Mouse (Mus musculus): ENCODE data around the gene Cacna2d4. TPM values are rescaled to one million over a fixed set of nuclear protein-coding genes. Genes with fewer than 3 reads are reported as not detected.
A peak's percentile ranks its signal among the peaks of the same experiment; 100 is the strongest.

The Cacna2d4 gene
- polyA plus RNA-seq, 1 experiment from 2014 or later: not detected

DNA sequence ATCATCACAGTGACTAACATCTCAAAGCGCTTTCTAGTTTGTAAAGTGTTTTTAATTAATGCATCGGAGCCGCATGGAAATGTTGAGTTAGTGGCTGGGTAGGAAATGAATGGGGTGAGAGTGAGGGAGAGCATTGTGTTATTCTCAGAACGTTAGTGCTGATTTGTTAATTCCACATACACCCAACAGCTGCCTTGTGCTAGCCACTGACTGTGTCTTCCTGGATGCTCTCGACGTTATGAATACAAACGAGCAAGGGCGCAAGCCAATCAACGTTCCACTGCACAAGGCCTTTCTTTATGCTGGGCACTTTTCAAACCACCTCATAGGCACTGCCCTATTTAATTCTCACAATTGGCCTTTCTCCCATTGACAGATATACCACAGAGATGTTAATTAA is 82.4 kb downstream of the Cacna2d4 start:
- Histone ChIP-seq H3K9ac (replicated peaks; ENCODE audit: low read length) (no peak overlapping the region), H3K27ac (ENCODE audit: low read length) (no peak overlapping the region), H3K4me3 (ENCODE audit: low read length) (no peak overlapping the region), H3K4me1 (ENCODE audit: insufficient read depth, low read length) (no peaks in the 10 kb centered on the region), H3K36me3 (ENCODE audit: insufficient read depth, low read length) (no peaks in the 10 kb centered on the region), H3K9me3 (ENCODE audit: low read length) (no peaks in the 10 kb centered on the region), H3K27me3 (ENCODE audit: insufficient read depth, low read length) (0 out of 2 replicates have a peak, but pooled peaks cover 3% of the 10 kb centered on the region), H3K4me2 (replicated peaks; ENCODE audit: low read depth, low read length) (no peak overlapping the region)
- 78% methylated on average over 9 of the region's 9 CpGs for WGBS
- ATAC-seq (ENCODE audit: low FRiP score, low TSS enrichment): no peak

DNA sequence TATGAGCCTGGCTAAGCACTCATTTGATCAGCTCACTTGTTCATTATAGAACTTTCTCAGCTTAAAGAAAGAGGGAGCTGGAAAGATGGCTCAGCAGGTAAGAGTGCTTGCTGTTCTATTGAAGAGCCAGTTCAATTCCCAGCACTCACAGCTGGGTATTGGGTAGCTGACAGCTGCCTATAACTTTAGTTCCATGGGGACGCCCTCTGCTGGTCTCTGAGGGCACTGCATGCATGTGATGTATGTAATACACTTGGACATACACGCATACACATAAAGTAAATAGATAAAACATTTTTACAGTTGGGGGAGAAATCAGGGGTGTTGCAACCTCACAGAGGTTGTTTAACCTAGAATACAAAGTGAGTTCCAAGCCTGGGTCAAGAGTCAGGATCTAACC is 83.0 kb downstream of the Cacna2d4 start:
- Histone ChIP-seq H3K27ac (ENCODE audit: low read length) (no peak overlapping the region), H3K27me3 (ENCODE audit: insufficient read depth, low read length) (0 out of 2 replicates have a peak, but pooled peaks cover 3% of the 10 kb centered on the region), H3K9ac (replicated peaks; ENCODE audit: low read length) (no peak overlapping the region), H3K4me3 (ENCODE audit: low read length) (no peak overlapping the region), H3K4me1 (ENCODE audit: insufficient read depth, low read length) (no peaks in the 10 kb centered on the region), H3K36me3 (ENCODE audit: insufficient read depth, low read length) (no peaks in the 10 kb centered on the region), H3K4me2 (replicated peaks; ENCODE audit: low read depth, low read length) (no peak overlapping the region), H3K9me3 (ENCODE audit: low read length) (no peaks in the 10 kb centered on the region)
- WGBS: 91% methylated on average over 2 of the region's 2 CpGs
- no peak for ATAC-seq (ENCODE audit: low FRiP score, low TSS enrichment)

DNA sequence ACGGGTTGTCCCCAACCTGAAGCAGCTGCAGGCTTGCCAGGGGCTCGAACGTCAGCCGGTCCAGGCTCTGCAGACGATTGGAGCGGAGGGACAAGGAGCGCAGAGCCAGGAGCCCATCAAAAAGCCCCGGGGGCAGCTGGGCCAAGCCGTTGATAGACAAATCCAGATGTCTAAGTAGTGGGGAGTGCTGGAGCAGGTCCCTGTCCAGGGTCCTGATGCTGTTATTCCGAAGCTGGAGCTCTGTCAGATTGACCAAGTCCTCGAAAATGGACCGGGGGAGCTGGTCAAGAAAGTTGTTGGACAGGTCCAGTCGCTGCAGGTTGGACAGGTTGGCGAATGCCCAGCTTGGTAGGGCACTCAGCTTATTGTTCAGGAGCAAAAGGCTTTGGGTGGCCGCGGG is 84.2 kb downstream of the Cacna2d4 start:
- 26% methylated on average over 16 of the region's 16 CpGs for WGBS
- no peaks in the 10 kb centered on the region for H3K4me1 ChIP-seq (ENCODE audit: insufficient read depth, low read length)
- no peak overlapping the region for H3K4me3 ChIP-seq (ENCODE audit: low read length)
- H3K9ac ChIP-seq (replicated peaks; ENCODE audit: low read length): no peak overlapping the region
- no peaks in the 10 kb centered on the region for H3K9me3 ChIP-seq (ENCODE audit: low read length)
- H3K27me3 ChIP-seq (ENCODE audit: insufficient read depth, low read length): 0 out of 2 replicates have a peak, but pooled peaks cover 3% of the 10 kb centered on the region
- no peaks in the 10 kb centered on the region for H3K36me3 ChIP-seq (ENCODE audit: insufficient read depth, low read length)
- H3K4me2 ChIP-seq (replicated peaks; ENCODE audit: low read depth, low read length): no peak overlapping the region
- no peak for ATAC-seq (ENCODE audit: low FRiP score, low TSS enrichment)
- no peak overlapping the region for H3K27ac ChIP-seq (ENCODE audit: low read length)

DNA sequence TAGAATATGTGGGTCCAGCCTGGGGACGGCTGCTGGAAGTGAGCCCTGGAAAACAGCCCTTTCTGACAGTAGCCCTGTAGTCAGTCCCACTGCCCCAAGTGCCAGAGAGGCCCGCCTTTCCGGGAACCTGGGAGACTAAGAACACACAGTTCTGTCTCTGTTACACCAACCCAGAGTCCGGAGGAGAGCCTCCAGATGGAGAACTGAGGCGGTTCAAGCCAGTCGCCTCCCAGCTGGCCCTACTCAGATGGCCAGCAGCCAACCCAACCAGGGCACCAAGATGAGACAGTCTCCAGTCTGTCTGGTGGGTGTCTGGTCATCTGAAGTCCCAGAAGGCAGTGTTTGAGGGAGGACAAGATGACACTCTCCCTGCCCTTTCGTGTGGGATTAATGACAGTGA is 85.4 kb downstream of the Cacna2d4 start:
- ATAC-seq (ENCODE audit: low FRiP score, low TSS enrichment): no peak
- Histone ChIP-seq H3K9me3 (ENCODE audit: low read length) (no peaks in the 10 kb centered on the region), H3K9ac (replicated peaks; ENCODE audit: low read length) (no peak overlapping the region), H3K27ac (ENCODE audit: low read length) (no peak overlapping the region), H3K4me1 (ENCODE audit: insufficient read depth, low read length) (no peaks in the 10 kb centered on the region), H3K4me3 (ENCODE audit: low read length) (no peak overlapping the region), H3K36me3 (ENCODE audit: insufficient read depth, low read length) (no peaks in the 10 kb centered on the region), H3K4me2 (replicated peaks; ENCODE audit: low read depth, low read length) (no peak overlapping the region), H3K27me3 (ENCODE audit: insufficient read depth, low read length) (0 out of 2 replicates have a peak, but pooled peaks cover 3% of the 10 kb centered on the region)
- WGBS: 64% methylated on average over 7 of the region's 7 CpGs

DNA sequence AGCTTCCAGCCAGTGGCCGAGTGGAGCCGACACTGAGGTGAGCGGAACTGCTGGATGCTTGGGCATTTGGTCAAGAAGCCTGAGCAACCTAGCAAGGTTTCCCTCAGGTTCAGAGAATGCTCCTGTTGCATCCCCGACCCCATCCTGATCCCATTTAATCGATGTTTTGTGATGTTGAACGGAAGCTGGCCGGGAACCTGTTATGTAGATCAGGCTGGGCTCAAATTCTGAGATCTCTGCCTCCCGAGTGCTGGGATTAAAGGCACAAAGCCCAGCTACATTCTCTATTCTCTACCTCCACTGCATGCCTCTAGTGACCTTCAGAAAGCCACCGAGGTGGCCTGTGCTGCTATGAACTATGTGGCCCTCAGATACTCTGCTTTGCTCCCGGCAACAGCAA is 88.5 kb downstream of the Cacna2d4 start:
- no peak overlapping the region for H3K4me2 ChIP-seq (replicated peaks; ENCODE audit: low read depth, low read length)
- peaks cover 28% of the 10 kb centered on the region for H3K27me3 ChIP-seq (ENCODE audit: insufficient read depth, low read length)
- no peak for ATAC-seq (ENCODE audit: low FRiP score, low TSS enrichment)
- no peak overlapping the region for H3K27ac ChIP-seq (ENCODE audit: low read length)
- no peak overlapping the region for H3K9ac ChIP-seq (replicated peaks; ENCODE audit: low read length)
- H3K36me3 ChIP-seq (ENCODE audit: insufficient read depth, low read length): no peaks in the 10 kb centered on the region
- H3K9me3 ChIP-seq (ENCODE audit: low read length): no peaks in the 10 kb centered on the region
- 58% methylated on average over 10 of the region's 10 CpGs for WGBS
- no peak overlapping the region for H3K4me3 ChIP-seq (ENCODE audit: low read length)
- H3K4me1 ChIP-seq (ENCODE audit: insufficient read depth, low read length): peaks cover 9% of the 10 kb centered on the region; the same call in 1 of the 2 replicates

DNA sequence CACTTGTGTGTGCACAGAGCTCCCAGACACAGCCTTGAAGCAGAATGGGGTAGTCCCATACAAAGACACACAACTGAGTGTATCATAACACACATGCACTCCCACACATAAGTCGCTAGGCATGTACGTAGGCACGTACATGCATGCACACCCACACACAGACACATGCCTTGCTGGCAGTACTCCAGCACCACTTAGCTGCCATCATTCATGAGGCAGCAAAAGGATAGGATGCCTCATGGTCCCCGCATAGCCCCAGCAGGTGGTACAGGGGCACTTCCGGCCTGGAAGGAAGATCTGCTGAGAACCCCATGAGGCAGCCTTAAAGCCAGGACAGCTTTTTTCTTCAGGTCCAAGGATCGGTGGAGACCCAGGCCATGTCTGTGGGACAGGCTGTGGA is 89.7 kb downstream of the Cacna2d4 start:
- Histone ChIP-seq H3K27me3 (ENCODE audit: insufficient read depth, low read length) (peaks cover 40% of the 10 kb centered on the region), H3K4me3 (ENCODE audit: low read length) (no peak overlapping the region), H3K4me2 (replicated peaks; ENCODE audit: low read depth, low read length) (no peak overlapping the region), H3K4me1 (ENCODE audit: insufficient read depth, low read length) (peaks cover 19% of the 10 kb centered on the region), H3K27ac (ENCODE audit: low read length) (no peak overlapping the region), H3K9me3 (ENCODE audit: low read length) (no peaks in the 10 kb centered on the region), H3K9ac (replicated peaks; ENCODE audit: low read length) (no peak overlapping the region), H3K36me3 (ENCODE audit: insufficient read depth, low read length) (no peaks in the 10 kb centered on the region)
- 67% methylated on average over 6 of the region's 6 CpGs for whole genome bisulfite sequencing
- ATAC-seq (ENCODE audit: low FRiP score, low TSS enrichment): no peak

DNA sequence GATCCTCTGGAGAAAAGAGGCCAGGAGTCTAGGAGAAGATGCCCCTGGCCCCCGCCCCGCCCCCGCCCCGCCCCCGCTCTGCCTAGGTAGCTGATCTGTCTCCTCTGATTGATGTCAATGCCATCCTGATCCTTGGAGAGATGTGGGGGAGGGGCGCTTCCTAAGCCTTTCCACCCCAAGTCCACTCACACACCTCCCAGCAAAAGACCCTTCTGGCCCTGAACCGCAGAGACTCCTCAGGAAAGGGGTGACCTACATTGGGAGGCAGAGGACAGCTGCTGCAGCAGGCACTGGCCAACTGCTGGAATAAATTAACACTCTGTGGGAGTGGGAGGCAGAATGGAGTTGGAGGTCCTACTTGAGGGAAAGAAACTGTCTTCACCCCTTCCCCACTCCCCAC is 90.2 kb downstream of the Cacna2d4 start:
- Histone ChIP-seq H3K4me2 (replicated peaks; ENCODE audit: low read depth, low read length) (no peak overlapping the region), H3K36me3 (ENCODE audit: insufficient read depth, low read length) (no peaks in the 10 kb centered on the region), H3K27me3 (ENCODE audit: insufficient read depth, low read length) (peaks cover 46% of the 10 kb centered on the region), H3K9ac (replicated peaks; ENCODE audit: low read length) (no peak overlapping the region), H3K4me1 (ENCODE audit: insufficient read depth, low read length) (peaks cover 19% of the 10 kb centered on the region), H3K4me3 (ENCODE audit: low read length) (no peak overlapping the region), H3K27ac (ENCODE audit: low read length) (no peak overlapping the region), H3K9me3 (ENCODE audit: low read length) (no peaks in the 10 kb centered on the region)
- ATAC-seq (ENCODE audit: low FRiP score, low TSS enrichment): no peak
- 32% methylated on average over 7 of the region's 7 CpGs for WGBS

DNA sequence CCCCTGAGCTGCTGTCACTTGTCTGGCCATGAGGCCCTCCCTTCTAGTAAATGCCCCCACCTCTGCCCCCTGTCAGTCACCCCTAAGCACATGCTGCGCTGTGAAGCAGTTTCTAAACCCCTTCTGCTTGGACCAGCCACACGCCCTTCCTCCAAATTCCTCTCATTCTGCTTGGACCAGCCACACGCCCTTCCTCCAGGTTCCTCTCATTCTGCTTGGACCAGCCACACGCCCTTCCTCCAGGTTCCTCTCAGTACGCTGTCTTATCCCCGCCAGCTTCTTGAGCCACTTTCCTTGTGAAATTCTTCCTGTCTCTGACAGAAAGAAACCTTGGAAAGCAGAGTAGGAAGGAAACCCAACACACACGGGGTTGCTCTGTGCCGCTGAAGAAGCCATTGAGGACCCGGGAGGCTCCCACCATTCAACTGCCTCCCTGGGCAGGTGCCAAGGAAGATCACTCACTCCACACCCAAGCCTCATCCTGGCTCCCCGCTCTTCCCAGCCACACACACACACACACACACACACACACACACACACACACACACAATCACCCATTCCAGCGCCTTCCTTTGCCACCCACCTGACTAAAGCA is 92.3 kb downstream of the Cacna2d4 start:
- peaks cover 29% of the 10 kb centered on the region for H3K4me1 ChIP-seq (ENCODE audit: insufficient read depth, low read length)
- no peak overlapping the region for H3K9ac ChIP-seq (replicated peaks; ENCODE audit: low read length)
- 10% methylated on average over 11 of the region's 11 CpGs for WGBS
- no peaks in the 10 kb centered on the region for H3K9me3 ChIP-seq (ENCODE audit: low read length)
- H3K36me3 ChIP-seq (ENCODE audit: insufficient read depth, low read length): no peaks in the 10 kb centered on the region
- H3K27me3 ChIP-seq (ENCODE audit: insufficient read depth, low read length): peaks cover 48% of the 10 kb centered on the region
- ATAC-seq (ENCODE audit: low FRiP score, low TSS enrichment): no peak
- H3K27ac ChIP-seq (ENCODE audit: low read length): no peak overlapping the region
- H3K4me2 ChIP-seq (replicated peaks; ENCODE audit: low read depth, low read length): no peak overlapping the region
- H3K4me3 ChIP-seq (ENCODE audit: low read length): no peak overlapping the region

DNA sequence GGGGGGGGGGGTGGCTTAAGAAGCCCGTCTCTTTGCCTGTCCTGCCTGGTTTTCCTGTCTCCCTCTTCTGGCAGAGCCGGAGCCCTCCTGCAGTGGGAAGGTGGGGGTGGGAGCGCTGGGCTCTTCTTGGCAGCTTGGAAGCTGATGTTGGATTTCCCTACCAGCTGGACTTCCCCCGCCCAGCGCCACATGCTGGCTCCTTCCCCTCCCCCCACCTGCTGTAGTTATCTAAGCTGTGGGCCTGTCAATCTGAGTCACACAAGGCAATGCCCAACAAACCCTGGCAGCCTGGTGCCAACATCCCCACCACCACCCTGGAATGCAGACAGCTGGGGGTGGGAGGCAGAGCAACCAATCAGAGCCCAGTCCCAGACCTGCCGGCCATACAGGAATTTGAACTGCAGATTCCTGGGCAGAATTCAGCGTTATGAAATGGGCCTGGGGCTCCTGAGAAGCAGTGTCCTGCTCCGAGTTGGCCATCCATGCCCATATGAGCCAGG is 92.9 kb downstream of the Cacna2d4 start:
- peaks cover 29% of the 10 kb centered on the region for H3K4me1 ChIP-seq (ENCODE audit: insufficient read depth, low read length)
- WGBS: 4% methylated on average over 8 of the region's 8 CpGs
- ATAC-seq (ENCODE audit: low FRiP score, low TSS enrichment): peak; percentile 17; the same call in 1 of the 2 replicates
- no peak overlapping the region for H3K4me3 ChIP-seq (ENCODE audit: low read length)
- no peak overlapping the region for H3K9ac ChIP-seq (replicated peaks; ENCODE audit: low read length)
- no peak overlapping the region for H3K27ac ChIP-seq (ENCODE audit: low read length)
- H3K36me3 ChIP-seq (ENCODE audit: insufficient read depth, low read length): no peaks in the 10 kb centered on the region
- 0 out of 2 replicates have a peak overlapping the region, but pooled peaks have one; percentile 10 for H3K4me2 ChIP-seq (replicated peaks; ENCODE audit: low read depth, low read length)
- no peaks in the 10 kb centered on the region for H3K9me3 ChIP-seq (ENCODE audit: low read length)
- peaks cover 48% of the 10 kb centered on the region for H3K27me3 ChIP-seq (ENCODE audit: insufficient read depth, low read length)

DNA sequence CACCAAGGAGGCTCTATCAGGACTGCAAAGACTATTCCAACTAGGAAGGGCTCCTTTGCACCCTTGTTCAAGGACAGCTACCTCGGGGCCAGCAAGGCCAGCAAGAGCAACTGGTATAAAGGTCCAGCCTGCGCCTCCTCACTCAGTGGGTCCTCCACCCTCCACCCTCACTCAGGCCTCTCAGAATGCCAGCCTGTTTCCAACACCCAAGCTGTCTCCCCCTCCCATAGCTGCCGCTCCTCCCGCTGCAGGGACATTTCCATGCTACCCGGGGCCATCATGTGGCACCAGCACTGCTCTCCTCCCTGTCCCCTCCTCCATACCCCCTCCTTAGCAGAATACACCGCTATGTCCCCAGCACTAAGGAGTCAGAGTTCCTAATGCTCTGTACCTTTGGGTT is 93.6 kb downstream of the Cacna2d4 start:
- 10% methylated on average over 6 of the region's 6 CpGs for WGBS
- H3K4me3 ChIP-seq (ENCODE audit: low read length): no peak overlapping the region

More for the DNA sequence above, 93.6 kb downstream of the Cacna2d4 start:
- H3K27ac ChIP-seq (ENCODE audit: low read length): no peak overlapping the region
- H3K9me3 ChIP-seq (ENCODE audit: low read length): no peaks in the 10 kb centered on the region
- H3K9ac ChIP-seq (replicated peaks; ENCODE audit: low read length): no peak overlapping the region
- 0 out of 2 replicates have a peak overlapping the region, but pooled peaks have one; percentile 57 for H3K4me2 ChIP-seq (replicated peaks; ENCODE audit: low read depth, low read length)
- no peak for ATAC-seq (ENCODE audit: low FRiP score, low TSS enrichment)
- peaks cover 29% of the 10 kb centered on the region for H3K4me1 ChIP-seq (ENCODE audit: insufficient read depth, low read length)
- H3K27me3 ChIP-seq (ENCODE audit: insufficient read depth, low read length): peaks cover 52% of the 10 kb centered on the region
- H3K36me3 ChIP-seq (ENCODE audit: insufficient read depth, low read length): no peaks in the 10 kb centered on the region
